Mouse (Mus musculus) liver, postnatal 0 days (tissue): ENCODE data around the gene Tamm41. TPM values are rescaled to one million over a fixed set of nuclear protein-coding genes. Genes with fewer than 3 reads are reported as not detected.

Experiments
- ATAC-seq: fragments of 200-750 bp; cut with Nextera tagmentation; 2 replicates; pipeline ENCODE4 v1.8.0; 2017; ENCODE audit warnings: mild to moderate bottlenecking, moderate library complexity
- DNase-seq: peaks from one replicate; pipeline ENCODE4 v3.0.0-alpha.2; 2016
- H3K27ac ChIP-seq: fragments of 300-500 bp; sonication (generic); 2 replicates; pipeline ENCODE4 v1.5.1; 2014; ENCODE audit warnings: antibody characterized with exemption, moderate library complexity, mild to moderate bottlenecking, low read depth
- H3K27me3 ChIP-seq: fragments of 300-500 bp; sonication (generic); 2 replicates; pipeline ENCODE4 v1.6.1; 2014; ENCODE audit warnings: low read length, control low read depth, mixed read lengths; ENCODE audit not compliant: insufficient read depth
- H3K36me3 ChIP-seq: fragments of 300-500 bp; sonication (generic); replicated peaks from 2 replicates; pipeline ENCODE4 v1.6.1; 2014; ENCODE audit warnings: mild to moderate bottlenecking, control low read depth, low read length, moderate library complexity, mixed read lengths; ENCODE audit not compliant: insufficient read depth
- H3K4me1 ChIP-seq: fragments of 300-500 bp; sonication (generic); 2 replicates; pipeline ENCODE4 v1.6.1; 2014; ENCODE audit warnings: antibody characterized with exemption, mild to moderate bottlenecking, control low read depth; ENCODE audit not compliant: insufficient read depth
- H3K4me2 ChIP-seq: fragments of 300-500 bp; sonication (generic); 2 replicates; pipeline ENCODE4 v1.6.1; 2014; ENCODE audit warnings: low read depth, mild to moderate bottlenecking, low read length, moderate library complexity, mixed read lengths
- H3K4me3 ChIP-seq: fragments of 300-500 bp; sonication (generic); 2 replicates; pipeline ENCODE4 v1.5.1; 2014; ENCODE audit warnings: low read depth, low read length
- H3K9ac ChIP-seq: fragments of 300-500 bp; sonication (generic); replicated peaks from 2 replicates; pipeline ENCODE4 v1.6.1; 2014; ENCODE audit warnings: mild to moderate bottlenecking, moderate library complexity
- H3K9me3 ChIP-seq: fragments of 300-500 bp; sonication (generic); 2 replicates; pipeline ENCODE4 v1.6.1; 2016; ENCODE audit warnings: mild to moderate bottlenecking, control low read depth, low read length, mixed read lengths
- CTCF ChIP-seq: sonication (generic); IDR thresholded peaks from 2 replicates; pipeline ENCODE4 v1.5.1; 2016; ENCODE audit warnings: antibody characterized with exemption, low read depth
- EP300 ChIP-seq: IDR thresholded peaks from 2 replicates; pipeline ENCODE4 v1.6.1; 2016; ENCODE audit warnings: antibody characterized with exemption, low read depth, mild to moderate bottlenecking
- WGBS: fragments of 180-500 bp; shearing (Covaris S2); extraction: QIAGEN DNeasy Blood & Tissue Kit; methylation state at CpG from one replicate; pipeline ENCODE4 v1.1.7; 2014; ENCODE audit not compliant: insufficient replicate concordance; 5-methylcytosine and 5-hydroxymethylcytosine counted together
- polyA plus RNA-seq: library from polyadenylated mRNA; unstranded; fragments of >200 nt; fragmentation: Nextera tagmentation; extraction: Ambion mirVana; gene quantifications from 2 replicates; pipeline ENCODE4 v1.2.1, GENCODE M21; 2015

The Tamm41 gene
- polyA plus RNA-seq, 1 experiment from 2014 or later = 18.4 TPM

- H3K27ac ChIP-seq = no peak overlapping the region
- no peaks in the 10 kb centered on the region for H3K9me3 ChIP-seq
- no peak for DNase-seq
- no peak overlapping the region for H3K4me2 ChIP-seq
- H3K27me3 ChIP-seq = peaks cover 35% of the 10 kb centered on the region
- no peaks in the 10 kb centered on the region for H3K36me3 ChIP-seq
- H3K9ac ChIP-seq = no peak overlapping the region
- no peak overlapping the region for H3K4me3 ChIP-seq
- TF ChIP-seq CTCF (no peak), EP300 (no peak)
- ATAC-seq = no peak
- WGBS = 48% methylated on average over 2 of the region's 2 CpGs
- peaks cover 12% of the 10 kb centered on the region for H3K4me1 ChIP-seq
These were observed 71.1 kb downstream of the Tamm41 start for GRCm38 (mm10) chr6:114966396-114967154.

GRCm38 (mm10) chr6:114965802-114966201 is 71.9 kb downstream of the Tamm41 start:
- peaks cover 33% of the 10 kb centered on the region for H3K27me3 ChIP-seq
- no peaks in the 10 kb centered on the region for H3K9me3 ChIP-seq
- DNase-seq = no peak
- no peak overlapping the region for H3K27ac ChIP-seq
- TF ChIP-seq EP300 (no peak), CTCF (no peak)
- no peak overlapping the region for H3K4me3 ChIP-seq
- H3K9ac ChIP-seq = no peak overlapping the region
- H3K4me1 ChIP-seq = peaks cover 12% of the 10 kb centered on the region
- WGBS = 59% methylated on average over 3 of the region's 3 CpGs
- H3K36me3 ChIP-seq = no peaks in the 10 kb centered on the region
- no peak for ATAC-seq
- no peak overlapping the region for H3K4me2 ChIP-seq

GRCm38 (mm10) chr6:114965396-114965795 is 72.3 kb downstream of the Tamm41 start:
- H3K36me3 ChIP-seq = no peaks in the 10 kb centered on the region
- H3K4me3 ChIP-seq = no peak overlapping the region
- peaks cover 12% of the 10 kb centered on the region for H3K4me1 ChIP-seq
- no peak for TF ChIP-seq CTCF
- TF ChIP-seq EP300 = no peak
- no peak for ATAC-seq
- no peak overlapping the region for H3K27ac ChIP-seq
- H3K4me2 ChIP-seq = no peak overlapping the region
- 62% methylated on average over 8 of the region's 8 CpGs for WGBS
- H3K9me3 ChIP-seq = no peaks in the 10 kb centered on the region
- H3K9ac ChIP-seq = no peak overlapping the region
- no peak for DNase-seq
- peaks cover 29% of the 10 kb centered on the region for H3K27me3 ChIP-seq

- no peak overlapping the region for H3K4me3 ChIP-seq
- H3K36me3 ChIP-seq = no peaks in the 10 kb centered on the region
- no peak overlapping the region for H3K27ac ChIP-seq
- ATAC-seq (no peak), DNase-seq (no peak)
- 83% methylated on average over 2 of the region's 2 CpGs for WGBS
- no peaks in the 10 kb centered on the region for H3K9me3 ChIP-seq
- TF ChIP-seq CTCF (no peak), EP300 (no peak)
- H3K27me3 ChIP-seq = peaks cover 20% of the 10 kb centered on the region
- H3K4me1 ChIP-seq = peaks cover 4% of the 10 kb centered on the region; the same call in 1 of the 2 replicates
- no peak overlapping the region for H3K4me2 ChIP-seq
- H3K9ac ChIP-seq = no peak overlapping the region
These were observed 73.4 kb downstream of the Tamm41 start for GRCm38 (mm10) chr6:114964235-114964634.

GRCm38 (mm10) chr6:114963636-114964035 is 74.0 kb downstream of the Tamm41 start:
- Histone ChIP-seq H3K27me3 (peaks cover 14% of the 10 kb centered on the region), H3K9me3 (no peaks in the 10 kb centered on the region), H3K9ac (no peak overlapping the region), H3K4me3 (no peak overlapping the region), H3K4me2 (no peak overlapping the region), H3K27ac (no peak overlapping the region), H3K4me1 (no peaks in the 10 kb centered on the region), H3K36me3 (no peaks in the 10 kb centered on the region)
- no peak for TF ChIP-seq EP300
- ATAC-seq (no peak), DNase-seq (no peak)
- 66% methylated on average over 5 of the region's 5 CpGs for WGBS

- Histone ChIP-seq H3K27ac (no peak overlapping the region), H3K4me3 (no peak overlapping the region), H3K4me2 (no peak overlapping the region), H3K9ac (no peak overlapping the region), H3K4me1 (no peaks in the 10 kb centered on the region), H3K9me3 (no peaks in the 10 kb centered on the region), H3K27me3 (peaks cover 3% of the 10 kb centered on the region; the same call in 1 of the 2 replicates), H3K36me3 (no peaks in the 10 kb centered on the region)
- 70% methylated on average over 10 of the region's 10 CpGs for WGBS
- TF ChIP-seq CTCF = no peak
- no peak for TF ChIP-seq EP300
- DNase-seq (no peak), ATAC-seq (no peak)
These were observed 76.2 kb downstream of the Tamm41 start for GRCm38 (mm10) chr6:114961276-114962068.
